Mouse (Mus musculus) embryonic facial prominence, embryonic 12.5 days (tissue): ENCODE data around the gene Ryr1. TPM values are rescaled to one million over a fixed set of nuclear protein-coding genes. Genes with fewer than 3 reads are reported as not detected.
A peak's percentile ranks its signal among the peaks of the same experiment; 100 is the strongest.
"Not testable (repeated sequence)": the region's sequence is repeated elsewhere in the genome, so short reads cannot be mapped to it uniquely, and the experiment has no call there.

Experiments
- ATAC-seq: fragments of 200-750 bp; cut with Nextera tagmentation; 2 replicates; pipeline ENCODE4 v1.8.0; 2017; ENCODE audit not compliant: insufficient number of reproducible peaks, insufficient read depth, low FRiP score, low TSS enrichment
- H3K27ac ChIP-seq: fragments of 300-500 bp; sonication (generic); 2 replicates; pipeline ENCODE4 v1.5.1; 2016; ENCODE audit warnings: mild to moderate bottlenecking
- H3K27me3 ChIP-seq: fragments of 300-500 bp; sonication (generic); 2 replicates; pipeline ENCODE4 v1.6.1; 2016; ENCODE audit warnings: mild to moderate bottlenecking, moderate library complexity
- H3K36me3 ChIP-seq: fragments of 300-500 bp; sonication (generic); 2 replicates; pipeline ENCODE4 v1.6.1; 2016; ENCODE audit warnings: mild to moderate bottlenecking
- H3K4me1 ChIP-seq: fragments of 300-500 bp; sonication (generic); 2 replicates; pipeline ENCODE4 v1.6.1; 2016
- H3K4me2 ChIP-seq: fragments of 300-500 bp; sonication (generic); replicated peaks from 2 replicates; pipeline ENCODE4 v1.6.1; 2016; ENCODE audit warnings: mild to moderate bottlenecking, moderate library complexity
- H3K4me3 ChIP-seq: fragments of 300-500 bp; sonication (generic); 2 replicates; pipeline ENCODE4 v1.5.1; 2016; ENCODE audit warnings: mild to moderate bottlenecking
- H3K9ac ChIP-seq: fragments of 300-500 bp; sonication (generic); 2 replicates; pipeline ENCODE4 v1.6.1; 2016; ENCODE audit warnings: mild to moderate bottlenecking, moderate library complexity
- H3K9me3 ChIP-seq: fragments of 300-500 bp; sonication (generic); 2 replicates; pipeline ENCODE4 v1.6.1; 2016; ENCODE audit warnings: mild to moderate bottlenecking, moderate library complexity
- WGBS: fragments of 180-500 bp; shearing (Covaris S2); methylation state at CpG from one replicate; pipeline ENCODE4 v1.1.7; 2016; 5-methylcytosine and 5-hydroxymethylcytosine counted together
- polyA plus RNA-seq: library from polyadenylated mRNA; unstranded; fragments of >200 nt; fragmentation: Nextera tagmentation; extraction: Ambion mirVana; gene quantifications from 2 replicates; pipeline ENCODE4 v1.2.1, GENCODE M21; 2016

Ryr1 gene
- polyA plus RNA-seq, 1 experiment from 2014 or later, result 3.7 TPM

DNA sequence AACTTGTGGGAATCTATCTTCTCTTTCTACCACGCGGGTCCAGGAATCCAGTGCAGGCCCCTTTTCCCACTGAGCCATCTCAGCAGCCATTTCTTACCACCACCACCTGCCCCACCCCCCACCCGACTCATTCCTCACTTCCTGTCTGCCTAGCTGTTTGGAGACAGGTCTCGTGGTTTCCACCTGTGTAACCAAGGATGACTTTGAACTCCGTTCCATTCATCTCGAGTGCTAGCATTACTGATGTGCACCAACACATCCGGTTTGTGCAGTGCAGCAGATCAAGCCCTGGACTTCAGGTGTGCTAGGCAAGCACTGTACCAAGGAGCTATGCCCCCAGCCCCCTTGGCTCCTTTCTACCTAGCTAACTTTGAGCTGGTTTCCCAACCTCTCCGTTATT is 16.4 kb upstream of the Ryr1 start:
- 81% methylated on average over 8 of the region's 8 CpGs for WGBS
- H3K9ac ChIP-seq, result no peak overlapping the region
- no peak overlapping the region for H3K4me3 ChIP-seq
- H3K27ac ChIP-seq, result no peak overlapping the region
- H3K4me2 ChIP-seq, result no peak overlapping the region
- no peaks in the 10 kb centered on the region; the same call in 1 of the 2 replicates for H3K27me3 ChIP-seq
- ATAC-seq, result no peak
- no peaks in the 10 kb centered on the region for H3K4me1 ChIP-seq
- no peaks in the 10 kb centered on the region for H3K9me3 ChIP-seq
- H3K36me3 ChIP-seq, result no peaks in the 10 kb centered on the region

DNA sequence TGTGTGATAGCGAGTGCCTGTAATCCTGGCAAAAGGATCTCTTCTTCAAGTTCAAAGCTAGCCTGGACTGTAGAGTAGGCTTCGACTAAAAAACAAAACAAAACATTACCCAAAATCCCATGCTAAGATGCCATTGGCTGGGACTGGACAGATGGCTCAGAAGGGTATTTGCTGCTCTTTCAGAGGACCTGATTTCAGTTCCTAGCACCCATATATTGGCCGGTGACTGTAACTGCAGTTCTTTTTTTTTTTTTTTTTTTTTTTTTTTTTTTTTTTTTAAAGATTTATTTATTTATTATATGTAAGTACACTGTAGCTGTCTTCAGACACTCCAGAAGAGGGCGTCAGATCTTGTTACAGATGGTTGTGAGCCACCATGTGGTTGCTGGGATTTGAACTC is 14.3 kb upstream of the Ryr1 start:
- not testable (repeated sequence) for ATAC-seq, H3K9me3 ChIP-seq, H3K27me3 ChIP-seq, H3K4me1 ChIP-seq, H3K4me2 ChIP-seq, H3K36me3 ChIP-seq, H3K27ac ChIP-seq, H3K9ac ChIP-seq, H3K4me3 ChIP-seq
- WGBS, result 92% methylated on average over 3 of the region's 4 CpGs

DNA sequence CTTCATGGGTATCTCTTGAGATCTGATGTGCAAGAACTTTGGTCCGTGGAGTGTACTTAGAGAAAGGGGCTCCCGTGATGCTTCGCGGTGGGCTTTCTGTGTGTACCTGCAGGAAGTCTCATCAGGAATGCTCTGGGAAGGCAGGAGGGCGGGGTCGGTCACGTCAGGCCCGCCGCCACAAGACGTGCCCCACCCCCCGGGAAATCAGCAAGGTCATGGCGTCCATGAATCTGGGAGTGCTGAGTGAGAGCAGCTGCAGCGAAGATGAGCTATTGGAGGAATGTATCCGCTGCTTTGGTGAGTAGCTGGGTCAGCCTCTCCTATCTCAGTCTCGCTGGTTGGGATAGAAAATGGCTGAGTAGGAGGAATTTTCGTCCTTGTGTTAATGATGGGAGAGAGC is 12.4 kb upstream of the Ryr1 start:
- Histone ChIP-seq H3K27ac (no peak overlapping the region), H3K4me2 (no peak overlapping the region), H3K4me1 (peaks cover 8% of the 10 kb centered on the region; the same call in 1 of the 2 replicates), H3K9me3 (no peaks in the 10 kb centered on the region), H3K4me3 (no peak overlapping the region), H3K27me3 (no peaks in the 10 kb centered on the region; the same call in 1 of the 2 replicates), H3K9ac (no peak overlapping the region), H3K36me3 (no peaks in the 10 kb centered on the region)
- ATAC-seq, result no peak
- WGBS, result 41% methylated on average over 16 of the region's 16 CpGs

DNA sequence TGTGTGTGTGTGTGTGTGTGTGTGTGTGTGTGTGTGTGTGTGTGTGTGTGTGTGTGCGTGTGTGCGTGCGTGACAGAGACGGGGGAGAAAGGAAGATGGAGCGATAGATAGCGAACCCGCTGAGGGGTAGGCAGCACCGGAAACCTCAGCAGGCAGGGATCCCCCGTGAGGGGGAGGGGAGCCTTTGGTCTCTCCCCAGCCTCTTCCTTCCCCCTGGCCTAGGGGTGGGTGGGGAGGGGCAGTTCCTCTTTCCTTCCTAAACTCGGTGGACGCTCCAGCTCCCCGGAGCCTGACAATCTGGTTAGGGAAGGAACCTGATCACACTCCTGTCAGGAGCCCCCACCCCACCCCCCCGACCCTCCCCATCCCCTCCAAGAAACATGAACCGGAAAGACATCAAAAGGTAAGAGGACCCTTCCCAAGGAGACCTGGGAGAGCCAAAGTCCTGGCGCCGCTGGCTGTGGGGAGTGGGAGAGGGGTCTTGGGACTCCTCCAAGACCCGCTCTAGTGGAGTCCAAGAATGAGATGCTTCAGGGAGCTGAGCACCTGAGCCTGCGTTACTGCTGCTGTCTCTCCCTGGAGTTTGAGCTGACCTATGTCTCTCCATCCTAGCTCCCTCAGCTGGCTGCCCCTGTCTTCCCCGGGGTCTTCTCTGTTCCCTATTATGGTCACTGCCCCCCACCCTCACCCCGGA is 9.9 kb upstream of the Ryr1 start, which contains the start of gene Rasgrp4:
Rasgrp4 (plus strand) TSS at position 159 of the 694 bp plus-strand sequence.
- Histone ChIP-seq H3K36me3 (no peaks in the 10 kb centered on the region), H3K27ac (no peak within 1 kb of the TSS), H3K4me1 (peaks cover 8% of the 10 kb centered on the region; the same call in 1 of the 2 replicates), H3K27me3 (no peaks in the 10 kb centered on the region; the same call in 1 of the 2 replicates), H3K9ac (peak within 1 kb of the TSS; percentile 56), H3K9me3 (no peaks in the 10 kb centered on the region), H3K4me2 (peak within 1 kb of the TSS; percentile 74), H3K4me3 (peak within 1 kb of the TSS; percentile 34)
- 2% methylated on average over 14 of the region's 20 CpGs for WGBS
- peak; percentile 67 for ATAC-seq

DNA sequence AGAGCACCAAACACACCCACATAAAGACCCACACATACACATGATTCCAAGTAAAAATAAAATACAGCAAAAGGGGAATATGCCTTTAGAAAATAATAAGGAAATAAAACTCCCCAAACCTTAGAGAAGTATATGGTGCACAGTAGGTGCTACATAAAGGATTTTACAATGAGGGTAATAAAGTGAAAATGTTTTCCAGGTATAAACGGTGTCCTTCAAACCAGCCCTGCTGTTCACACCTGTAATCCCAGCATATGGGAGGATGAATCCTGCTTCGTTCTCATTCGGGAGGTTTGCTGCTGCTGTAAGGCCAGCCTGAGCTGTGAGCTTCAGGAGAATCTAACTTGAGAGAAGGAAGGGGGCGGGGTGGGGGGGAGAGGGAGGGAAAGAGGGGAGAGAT is 9.3 kb upstream of the Ryr1 start:
- Histone ChIP-seq H3K27me3 (no peaks in the 10 kb centered on the region; the same call in 1 of the 2 replicates), H3K9ac (peak overlapping the region; percentile 56), H3K36me3 (no peaks in the 10 kb centered on the region), H3K4me3 (peak overlapping the region; percentile 34), H3K9me3 (no peaks in the 10 kb centered on the region), H3K27ac (no peak overlapping the region), H3K4me2 (peak overlapping the region; percentile 74), H3K4me1 (peaks cover 8% of the 10 kb centered on the region; the same call in 1 of the 2 replicates)
- 6% methylated on average over 3 of the region's 4 CpGs for WGBS
- ATAC-seq, result no peak

DNA sequence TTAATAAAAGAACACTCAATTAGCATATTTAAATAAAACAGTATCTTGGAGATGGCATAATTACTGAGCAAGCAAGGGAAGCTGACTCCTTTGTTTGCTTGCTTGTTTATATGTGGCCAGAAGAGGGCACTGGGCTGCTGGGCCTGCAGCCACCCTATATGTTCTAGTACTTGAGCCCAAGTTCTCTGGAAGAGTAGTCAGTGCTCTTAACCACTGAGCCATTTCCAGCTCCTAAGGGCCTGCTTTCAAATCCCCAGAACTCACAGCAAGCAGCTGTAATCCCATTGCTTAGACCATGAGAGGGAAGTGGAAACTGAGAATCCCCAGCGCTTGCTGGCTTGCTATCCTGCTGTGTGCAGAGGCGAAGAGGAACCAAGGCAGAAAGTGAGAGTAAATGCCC is 3.7 kb upstream of the Ryr1 start:
- Histone ChIP-seq H3K9ac (no peak overlapping the region), H3K9me3 (no peaks in the 10 kb centered on the region), H3K4me3 (no peak overlapping the region), H3K27me3 (0 out of 2 replicates have a peak, but pooled peaks cover 2% of the 10 kb centered on the region), H3K36me3 (no peaks in the 10 kb centered on the region), H3K4me1 (peaks cover 10% of the 10 kb centered on the region; the same call in 1 of the 2 replicates), H3K27ac (no peak overlapping the region), H3K4me2 (no peak overlapping the region)
- ATAC-seq, result no peak
- WGBS, result 45% methylated on average over 2 of the region's 2 CpGs

DNA sequence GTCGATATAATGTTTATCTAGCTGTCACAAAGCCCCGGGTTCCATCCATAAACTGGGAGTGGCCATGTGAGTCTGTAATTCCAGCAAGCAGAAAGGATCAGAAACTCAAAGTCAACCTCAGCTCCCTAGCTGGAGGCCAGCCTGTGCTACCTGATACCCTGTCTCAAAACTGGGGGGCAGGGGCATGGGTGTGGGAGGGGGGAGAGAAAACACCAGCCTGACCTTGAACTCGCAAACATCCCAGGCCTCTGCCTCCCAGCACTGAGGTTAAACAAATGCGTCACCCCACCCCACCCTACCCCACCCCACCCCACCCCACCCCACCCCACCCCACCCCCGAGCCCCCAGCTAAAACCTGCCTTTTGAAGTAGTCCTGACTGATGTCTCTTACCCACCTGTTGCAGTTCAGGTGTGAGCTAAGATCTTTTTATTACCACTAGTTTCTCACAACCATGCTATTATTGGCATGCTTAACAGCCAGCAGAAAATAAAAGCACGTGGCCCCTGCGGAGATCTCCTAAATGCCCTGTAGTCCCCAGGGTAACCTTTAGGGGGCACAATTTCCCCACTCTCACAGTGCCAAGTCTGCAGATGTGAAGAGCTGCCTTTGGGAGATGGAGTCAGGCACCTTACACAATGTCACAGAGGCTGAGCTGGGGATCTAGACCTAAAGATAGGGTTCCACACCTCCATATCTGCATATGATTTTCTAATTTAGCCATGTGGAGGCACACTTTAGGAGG is 1.4 kb upstream of the Ryr1 start:
- no peak for ATAC-seq
- Histone ChIP-seq H3K9me3 (no peaks in the 10 kb centered on the region), H3K27me3 (0 out of 2 replicates have a peak, but pooled peaks cover 2% of the 10 kb centered on the region), H3K4me3 (no peak overlapping the region), H3K4me1 (peaks cover 10% of the 10 kb centered on the region; the same call in 1 of the 2 replicates), H3K4me2 (no peak overlapping the region), H3K27ac (no peak overlapping the region), H3K36me3 (no peaks in the 10 kb centered on the region), H3K9ac (no peak overlapping the region)
- 25% methylated on average over 7 of the region's 7 CpGs for WGBS

DNA sequence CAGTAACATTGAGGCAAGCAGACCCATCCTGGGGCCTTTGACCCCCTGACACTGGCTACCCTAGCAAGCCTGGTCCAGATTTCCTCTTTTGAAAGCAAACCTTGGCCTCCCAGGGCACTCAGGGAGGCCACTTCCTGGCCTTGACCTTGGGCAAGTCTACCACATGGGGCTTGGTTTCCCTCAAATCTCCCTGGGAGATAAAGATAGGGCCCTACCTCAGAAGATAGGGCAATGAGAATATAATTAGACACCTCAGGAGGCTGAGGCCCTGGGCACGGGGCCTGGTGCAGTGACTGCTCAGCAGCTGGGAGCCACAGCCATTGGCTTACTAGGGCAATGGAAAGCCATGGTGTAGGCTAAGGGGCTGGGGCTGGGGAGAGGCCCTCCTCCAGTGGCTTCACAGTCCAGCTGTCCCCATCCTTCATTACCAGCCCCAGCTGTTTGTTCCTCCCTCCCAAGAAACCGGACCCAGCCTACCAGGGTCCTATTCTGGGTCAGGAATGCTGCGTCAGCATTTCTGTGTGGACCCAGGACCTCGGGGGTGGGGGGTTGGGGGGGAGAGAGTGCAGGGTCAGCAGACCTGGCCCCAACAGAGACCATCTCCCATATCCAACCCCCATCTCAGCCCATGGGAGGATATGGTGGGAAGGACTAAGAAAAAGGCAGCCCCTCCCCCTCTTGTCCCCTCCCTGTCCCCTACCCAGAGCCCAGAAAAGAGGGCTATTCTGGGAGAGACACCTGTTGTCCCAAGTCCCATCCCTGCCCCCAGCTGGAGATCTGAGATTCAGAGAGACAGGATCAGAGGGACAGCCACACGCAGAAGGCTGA is 1.2 kb downstream of the Ryr1 start:
- 0 out of 2 replicates have a peak overlapping the region, but pooled peaks have one; percentile 47 for H3K4me3 ChIP-seq
- ATAC-seq, result peak; percentile 83
- WGBS, result 50% methylated on average over 5 of the region's 5 CpGs

DNA sequence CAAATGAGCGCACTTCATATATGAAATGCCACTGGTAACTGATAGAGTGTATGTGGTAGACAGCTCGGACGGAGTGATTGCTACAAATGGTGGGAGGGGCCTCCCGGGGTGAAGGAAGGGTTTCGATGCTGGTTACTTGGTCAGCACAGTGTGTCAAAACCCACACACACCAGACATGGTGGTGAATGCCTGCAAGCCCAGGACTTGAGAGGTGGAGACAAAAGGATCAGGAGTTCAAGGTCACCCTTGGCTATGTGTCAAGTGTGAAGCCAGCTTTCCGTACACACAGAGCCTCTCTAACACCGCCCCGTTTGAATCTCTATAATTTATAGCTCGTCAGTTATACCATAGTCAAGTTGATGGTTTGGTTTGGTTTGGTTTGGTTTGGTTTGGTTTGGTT is 2.2 kb downstream of the Ryr1 start:
- H3K9ac ChIP-seq, result no peak overlapping the region
- no peaks in the 10 kb centered on the region for H3K36me3 ChIP-seq
- no peak overlapping the region for H3K4me3 ChIP-seq
- 0 out of 2 replicates have a peak, but pooled peaks cover 2% of the 10 kb centered on the region for H3K27me3 ChIP-seq
- H3K9me3 ChIP-seq, result no peaks in the 10 kb centered on the region
- H3K27ac ChIP-seq, result no peak overlapping the region
- WGBS, result 88% methylated on average over 9 of the region's 9 CpGs
- no peak for ATAC-seq
- no peak overlapping the region for H3K4me2 ChIP-seq
- peaks cover 10% of the 10 kb centered on the region; the same call in 1 of the 2 replicates for H3K4me1 ChIP-seq

More for the DNA sequence above, 1.2 kb downstream of the Ryr1 start:
- Histone ChIP-seq H3K4me2 (peak overlapping the region; percentile 82), H3K27me3 (0 out of 2 replicates have a peak, but pooled peaks cover 2% of the 10 kb centered on the region), H3K9ac (no peak overlapping the region; the same call in 1 of the 2 replicates), H3K27ac (no peak overlapping the region), H3K36me3 (no peaks in the 10 kb centered on the region), H3K4me1 (peaks cover 10% of the 10 kb centered on the region; the same call in 1 of the 2 replicates), H3K9me3 (no peaks in the 10 kb centered on the region)

DNA sequence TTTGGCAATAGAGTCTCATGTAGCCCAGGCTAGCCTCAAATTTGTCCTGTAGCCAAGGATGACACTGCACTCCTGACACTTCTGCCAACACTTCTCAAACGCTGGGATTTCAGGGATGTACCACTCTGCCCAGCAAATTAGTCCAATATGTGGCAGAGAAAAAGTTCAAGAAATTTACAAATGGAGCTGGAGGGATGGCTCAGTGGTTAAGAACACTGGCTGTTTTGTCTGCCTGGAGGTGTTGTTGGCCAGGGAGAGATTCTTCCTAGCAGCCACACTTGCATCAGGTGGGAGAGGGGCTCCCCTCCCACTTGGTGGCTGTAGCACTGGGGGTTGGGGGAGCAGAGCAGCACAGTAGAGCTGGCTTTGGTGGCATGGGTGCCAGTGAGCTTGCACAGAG is 5.5 kb downstream of the Ryr1 start:
- WGBS, result 47% methylated on average over 1 of the region's 1 CpGs

More for the DNA sequence above, 5.5 kb downstream of the Ryr1 start:
- no peak overlapping the region for H3K27ac ChIP-seq
- no peaks in the 10 kb centered on the region for H3K36me3 ChIP-seq
- no peaks in the 10 kb centered on the region for H3K9me3 ChIP-seq
- 0 out of 2 replicates have a peak, but pooled peaks cover 2% of the 10 kb centered on the region for H3K27me3 ChIP-seq
- no peak overlapping the region for H3K4me3 ChIP-seq
- H3K4me2 ChIP-seq, result no peak overlapping the region
- peaks cover 5% of the 10 kb centered on the region; the same call in 1 of the 2 replicates for H3K4me1 ChIP-seq
- no peak overlapping the region for H3K9ac ChIP-seq
- no peak for ATAC-seq
